Mouse (Mus musculus): ENCODE data around the gene Gpr182. TPM values are rescaled to one million over a fixed set of nuclear protein-coding genes. Genes with fewer than 3 reads are reported as not detected.

Gene Gpr182
- polyA plus RNA-seq, 1 experiment from 2014 or later: 15.6 TPM

- no peak for ATAC-seq (ENCODE audit: low read depth)
- 69% methylated on average over 3 of the region's 3 CpGs for WGBS (ENCODE audit: insufficient replicate concordance)
- Histone ChIP-seq H3K4me1 (ENCODE audit: control insufficient read depth, low read depth, low read length) (peaks cover 3% of the 10 kb centered on the region), H3K4me2 (ENCODE audit: low read depth, low read length) (no peak overlapping the region), H3K27me3 (ENCODE audit: control insufficient read depth, insufficient read depth, low read depth, low read length) (no peaks in the 10 kb centered on the region), H3K27ac (ENCODE audit: low read length) (no peak overlapping the region), H3K9ac (ENCODE audit: low read depth, low read length) (no peak overlapping the region), H3K36me3 (ENCODE audit: control insufficient read depth, insufficient read depth) (no peaks in the 10 kb centered on the region), H3K9me3 (replicated peaks; ENCODE audit: control insufficient read depth, low read length) (no peaks in the 10 kb centered on the region), H3K4me3 (ENCODE audit: low read depth, low read length) (no peak overlapping the region)
Observed at GRCm38 (mm10) chr10:127708850-127709370, 42.6 kb downstream of the Gpr182 start.

DNA sequence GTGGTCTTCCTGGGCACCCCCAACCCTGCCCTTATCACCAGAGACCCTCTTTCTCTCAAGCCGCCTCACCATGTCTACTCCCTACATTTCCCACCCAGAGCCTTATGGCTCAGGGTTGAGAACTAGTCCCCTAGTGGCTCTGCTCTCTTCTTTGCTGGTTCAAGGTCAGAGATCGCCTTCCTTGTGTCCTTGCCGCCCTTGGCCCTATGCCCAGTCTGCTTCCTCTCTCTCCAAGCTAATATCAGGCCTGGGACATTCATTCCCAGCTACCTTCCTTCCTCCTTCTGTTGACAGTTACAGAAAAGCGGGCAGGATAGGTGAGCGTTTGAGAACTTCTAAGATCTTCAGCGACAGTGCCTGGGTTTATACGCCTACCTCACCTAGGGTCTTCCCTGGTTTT, 43.8 kb downstream of the Gpr182 start:
- no peaks in the 10 kb centered on the region for H3K36me3 ChIP-seq (ENCODE audit: control insufficient read depth, insufficient read depth)
- WGBS (ENCODE audit: insufficient replicate concordance): 64% methylated on average over 7 of the region's 7 CpGs
- H3K4me2 ChIP-seq (ENCODE audit: low read depth, low read length): no peak overlapping the region
- H3K4me3 ChIP-seq (ENCODE audit: low read depth, low read length): no peak overlapping the region
- ATAC-seq (ENCODE audit: low read depth): peak; percentile 27; the same call in 1 of the 2 replicates
- H3K9me3 ChIP-seq (replicated peaks; ENCODE audit: control insufficient read depth, low read length): no peaks in the 10 kb centered on the region
- no peaks in the 10 kb centered on the region for H3K27me3 ChIP-seq (ENCODE audit: control insufficient read depth, insufficient read depth, low read depth, low read length)
- no peak overlapping the region for H3K9ac ChIP-seq (ENCODE audit: low read depth, low read length)
- H3K4me1 ChIP-seq (ENCODE audit: control insufficient read depth, low read depth, low read length): peaks cover 3% of the 10 kb centered on the region
- no peak overlapping the region for H3K27ac ChIP-seq (ENCODE audit: low read length)

GRCm38 (mm10) chr10:127705783-127706182, 45.7 kb downstream of the Gpr182 start:
- H3K4me3 ChIP-seq (ENCODE audit: low read depth, low read length): no peak overlapping the region
- ATAC-seq (ENCODE audit: low read depth): no peak
- WGBS (ENCODE audit: insufficient replicate concordance): 48% methylated on average over 4 of the region's 4 CpGs
- no peak overlapping the region for H3K27ac ChIP-seq (ENCODE audit: low read length)
- no peaks in the 10 kb centered on the region for H3K27me3 ChIP-seq (ENCODE audit: control insufficient read depth, insufficient read depth, low read depth, low read length)
- H3K9ac ChIP-seq (ENCODE audit: low read depth, low read length): no peak overlapping the region
- peaks cover 3% of the 10 kb centered on the region for H3K4me1 ChIP-seq (ENCODE audit: control insufficient read depth, low read depth, low read length)
- H3K9me3 ChIP-seq (replicated peaks; ENCODE audit: control insufficient read depth, low read length): no peaks in the 10 kb centered on the region
- H3K36me3 ChIP-seq (ENCODE audit: control insufficient read depth, insufficient read depth): no peaks in the 10 kb centered on the region
- H3K4me2 ChIP-seq (ENCODE audit: low read depth, low read length): no peak overlapping the region

GRCm38 (mm10) chr10:127704766-127705220, 46.7 kb downstream of the Gpr182 start, which contains the start of gene Myo1a:
Gene Myo1a (plus strand): TSS chr10:127705170.
- no peak within 1 kb of the TSS for H3K4me3 ChIP-seq (ENCODE audit: low read depth, low read length)
- no peak within 1 kb of the TSS for H3K4me2 ChIP-seq (ENCODE audit: low read depth, low read length)
- no peaks in the 10 kb centered on the region for H3K36me3 ChIP-seq (ENCODE audit: control insufficient read depth, insufficient read depth)
- peaks cover 3% of the 10 kb centered on the region for H3K4me1 ChIP-seq (ENCODE audit: control insufficient read depth, low read depth, low read length)
- H3K9me3 ChIP-seq (replicated peaks; ENCODE audit: control insufficient read depth, low read length): no peaks in the 10 kb centered on the region
- H3K9ac ChIP-seq (ENCODE audit: low read depth, low read length): no peak within 1 kb of the TSS
- WGBS (ENCODE audit: insufficient replicate concordance): 32% methylated on average over 2 of the region's 2 CpGs
- ATAC-seq (ENCODE audit: low read depth): no peak
- no peaks in the 10 kb centered on the region for H3K27me3 ChIP-seq (ENCODE audit: control insufficient read depth, insufficient read depth, low read depth, low read length)
- no peak within 1 kb of the TSS for H3K27ac ChIP-seq (ENCODE audit: low read length)

DNA sequence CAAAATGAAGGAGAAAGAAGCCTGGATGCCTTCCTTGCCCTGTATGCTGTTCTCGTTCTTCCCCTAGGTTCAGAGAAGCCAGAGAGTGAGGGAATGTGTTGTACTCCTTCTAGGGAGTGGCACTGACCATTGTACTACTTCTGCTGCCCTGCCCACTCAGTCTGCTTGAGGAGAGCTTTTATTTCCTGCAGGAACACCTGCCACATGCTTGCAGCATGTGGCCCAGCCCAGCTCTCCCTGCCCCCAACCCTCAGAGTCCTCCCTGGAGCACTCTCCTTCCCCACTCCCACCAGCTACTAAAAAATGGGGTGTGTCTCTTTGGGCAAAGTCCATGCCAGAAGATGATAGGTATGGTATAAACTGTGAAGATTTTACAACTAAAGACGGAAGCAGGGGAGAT, 47.2 kb downstream of the Gpr182 start:
- H3K4me3 ChIP-seq (ENCODE audit: low read depth, low read length): no peak overlapping the region
- H3K36me3 ChIP-seq (ENCODE audit: control insufficient read depth, insufficient read depth): no peaks in the 10 kb centered on the region
- no peak for ATAC-seq (ENCODE audit: low read depth)
- H3K4me2 ChIP-seq (ENCODE audit: low read depth, low read length): no peak overlapping the region
- no peak overlapping the region for H3K9ac ChIP-seq (ENCODE audit: low read depth, low read length)
- no peaks in the 10 kb centered on the region for H3K27me3 ChIP-seq (ENCODE audit: control insufficient read depth, insufficient read depth, low read depth, low read length)
- H3K27ac ChIP-seq (ENCODE audit: low read length): no peak overlapping the region
- H3K4me1 ChIP-seq (ENCODE audit: control insufficient read depth, low read depth, low read length): peaks cover 3% of the 10 kb centered on the region
- H3K9me3 ChIP-seq (replicated peaks; ENCODE audit: control insufficient read depth, low read length): no peaks in the 10 kb centered on the region
- 41% methylated on average over 2 of the region's 2 CpGs for WGBS (ENCODE audit: insufficient replicate concordance)

GRCm38 (mm10) chr10:127703299-127703698, 48.2 kb downstream of the Gpr182 start:
- H3K27ac ChIP-seq (ENCODE audit: low read length): no peak overlapping the region
- no peak overlapping the region for H3K4me3 ChIP-seq (ENCODE audit: low read depth, low read length)

DNA sequence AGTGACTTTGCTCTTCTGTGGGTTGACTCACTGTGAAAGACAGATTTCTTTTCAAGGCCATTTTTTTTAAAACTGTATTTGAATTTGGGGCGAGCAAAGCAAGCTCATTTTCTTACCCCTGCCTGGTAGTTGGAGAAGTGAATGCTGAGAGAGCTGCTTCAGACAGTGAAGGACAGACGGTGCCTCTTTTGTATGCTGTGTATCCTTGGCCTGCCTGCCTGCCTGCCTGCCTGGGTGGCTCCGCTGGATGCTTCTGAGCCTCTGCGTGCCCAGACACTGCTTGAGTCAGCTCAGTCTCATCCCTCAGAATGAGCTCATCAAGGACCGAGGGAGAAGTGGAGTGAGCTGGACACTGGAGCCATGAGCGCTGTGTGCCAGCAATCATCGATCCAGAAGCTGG, 52.6 kb downstream of the Gpr182 start:
- no peaks in the 10 kb centered on the region for H3K9me3 ChIP-seq (replicated peaks; ENCODE audit: control insufficient read depth, low read length)
- peaks cover 4% of the 10 kb centered on the region for H3K4me1 ChIP-seq (ENCODE audit: control insufficient read depth, low read depth, low read length)
- no peak for ATAC-seq (ENCODE audit: low read depth)
- WGBS (ENCODE audit: insufficient replicate concordance): 82% methylated on average over 7 of the region's 7 CpGs
- H3K36me3 ChIP-seq (ENCODE audit: control insufficient read depth, insufficient read depth): peaks cover 8% of the 10 kb centered on the region
- H3K4me2 ChIP-seq (ENCODE audit: low read depth, low read length): no peak overlapping the region
- H3K27ac ChIP-seq (ENCODE audit: low read length): no peak overlapping the region
- H3K9ac ChIP-seq (ENCODE audit: low read depth, low read length): no peak overlapping the region
- H3K4me3 ChIP-seq (ENCODE audit: low read depth, low read length): no peak overlapping the region
- no peaks in the 10 kb centered on the region for H3K27me3 ChIP-seq (ENCODE audit: control insufficient read depth, insufficient read depth, low read depth, low read length)

More at GRCm38 (mm10) chr10:127703299-127703698, 48.2 kb downstream of the Gpr182 start:
- no peak overlapping the region for H3K4me2 ChIP-seq (ENCODE audit: low read depth, low read length)
- no peaks in the 10 kb centered on the region for H3K27me3 ChIP-seq (ENCODE audit: control insufficient read depth, insufficient read depth, low read depth, low read length)
- H3K9ac ChIP-seq (ENCODE audit: low read depth, low read length): no peak overlapping the region
- 31% methylated on average over 4 of the region's 4 CpGs for WGBS (ENCODE audit: insufficient replicate concordance)
- peaks cover 3% of the 10 kb centered on the region for H3K4me1 ChIP-seq (ENCODE audit: control insufficient read depth, low read depth, low read length)
- no peaks in the 10 kb centered on the region for H3K9me3 ChIP-seq (replicated peaks; ENCODE audit: control insufficient read depth, low read length)
- ATAC-seq (ENCODE audit: low read depth): no peak
- 0 out of 2 replicates have a peak, but pooled peaks cover 2% of the 10 kb centered on the region for H3K36me3 ChIP-seq (ENCODE audit: control insufficient read depth, insufficient read depth)

Other genes with a start within 250 kb of the Gpr182 start
- 62.5 and 67.9 TPM in 2 replicates for gene Ndufa4l2, start 236.8 kb downstream of the Gpr182 start, polyA plus RNA-seq (2015; fragmentation: Nextera tagmentation; extraction: Ambion mirVana)
- gene Shmt2, start 229.3 kb downstream of the Gpr182 start, polyA plus RNA-seq (2015; fragmentation: Nextera tagmentation; extraction: Ambion mirVana): 180 and 183 TPM in 2 replicates
- gene Nxph4, start 217.2 kb downstream of the Gpr182 start, polyA plus RNA-seq (2015; fragmentation: Nextera tagmentation; extraction: Ambion mirVana): 0.14 TPM in 1 of 2 replicates, not detected in the other
- gene Lrp1, start 130.6 kb downstream of the Gpr182 start, polyA plus RNA-seq (2015; fragmentation: Nextera tagmentation; extraction: Ambion mirVana): 31.9 and 36.3 TPM in 2 replicates
- gene Stat6, start 108.7 kb downstream of the Gpr182 start, polyA plus RNA-seq (2015; fragmentation: Nextera tagmentation; extraction: Ambion mirVana): 14.8 and 17.7 TPM in 2 replicates
- 6.7 and 7.1 TPM in 2 replicates for gene Nemp1, start 84.8 kb downstream of the Gpr182 start, polyA plus RNA-seq (2015; fragmentation: Nextera tagmentation; extraction: Ambion mirVana)
- gene Nab2, start 83.2 kb downstream of the Gpr182 start, polyA plus RNA-seq (2015; fragmentation: Nextera tagmentation; extraction: Ambion mirVana): 3.0 and 3.9 TPM in 2 replicates
- 0.11 and 0.55 TPM in 2 replicates for gene Myo1a, start 46.6 kb downstream of the Gpr182 start, polyA plus RNA-seq (2015; fragmentation: Nextera tagmentation; extraction: Ambion mirVana)
- gene Tac2, start 27.3 kb downstream of the Gpr182 start, polyA plus RNA-seq (2015; fragmentation: Nextera tagmentation; extraction: Ambion mirVana): 11.3 and 13.1 TPM in 2 replicates
- 0.69 and 0.70 TPM in 2 replicates for gene Zbtb39, start 12.2 kb downstream of the Gpr182 start, polyA plus RNA-seq (2015; fragmentation: Nextera tagmentation; extraction: Ambion mirVana)
- gene Rdh1, start 8.0 kb upstream of the Gpr182 start, polyA plus RNA-seq (2015; fragmentation: Nextera tagmentation; extraction: Ambion mirVana): 0.12 and 0.20 TPM in 2 replicates
- 0.14 and 0.25 TPM in 2 replicates for gene Rdh16f1, start 8.1 kb upstream of the Gpr182 start, polyA plus RNA-seq (2015; fragmentation: Nextera tagmentation; extraction: Ambion mirVana)
- not detected in 2 replicates for gene Rdh9, start 24.7 kb upstream of the Gpr182 start, polyA plus RNA-seq (2015; fragmentation: Nextera tagmentation; extraction: Ambion mirVana)
- gene Rdh16, start 49.4 kb upstream of the Gpr182 start, polyA plus RNA-seq (2015; fragmentation: Nextera tagmentation; extraction: Ambion mirVana): 0.04 and 0.05 TPM in 2 replicates
- 0.11 TPM in 1 of 2 replicates, not detected in the other for gene Rdh19, start 98.2 kb upstream of the Gpr182 start, polyA plus RNA-seq (2015; fragmentation: Nextera tagmentation; extraction: Ambion mirVana)
- gene Rdh16f2, start 114.7 kb upstream of the Gpr182 start, polyA plus RNA-seq (2015; fragmentation: Nextera tagmentation; extraction: Ambion mirVana): 0.45 and 0.54 TPM in 2 replicates
- gene Rdh7, start 137.1 kb upstream of the Gpr182 start, polyA plus RNA-seq (2015; fragmentation: Nextera tagmentation; extraction: Ambion mirVana): 20.8 and 33.3 TPM in 2 replicates
- gene Sdr9c7, start 146.8 kb upstream of the Gpr182 start, polyA plus RNA-seq (2015; fragmentation: Nextera tagmentation; extraction: Ambion mirVana): not detected in 2 replicates

Data from liver, embryonic 16.5 days (tissue).